Mouse (Mus musculus) forebrain, embryonic 15.5 days (tissue): ENCODE data around the gene Lca5. TPM values are rescaled to one million over a fixed set of nuclear protein-coding genes. Genes with fewer than 3 reads are reported as not detected.

Source experiments
- ATAC-seq: fragments of 200-750 bp; cut with Nextera tagmentation; replicated peaks from 2 replicates; pipeline ENCODE4 v1.8.0; 2017; ENCODE audit warnings: mild to moderate bottlenecking, moderate TSS enrichment, moderate library complexity
- H3K27ac ChIP-seq: fragments of 300-500 bp; sonication (generic); replicated peaks from 2 replicates; pipeline ENCODE4 v1.5.1; 2015; ENCODE audit warnings: mild to moderate bottlenecking, inconsistent platforms
- H3K27me3 ChIP-seq: fragments of 300-500 bp; sonication (generic); 2 replicates; pipeline ENCODE4 v1.6.1; 2015; ENCODE audit warnings: inconsistent platforms
- H3K36me3 ChIP-seq: fragments of 300-500 bp; sonication (generic); 2 replicates; pipeline ENCODE4 v1.6.1; 2015; ENCODE audit warnings: mild to moderate bottlenecking, inconsistent platforms
- H3K4me1 ChIP-seq: fragments of 300-500 bp; sonication (generic); 2 replicates; pipeline ENCODE4 v1.6.1; 2015; ENCODE audit warnings: inconsistent platforms
- H3K4me2 ChIP-seq: fragments of 300-500 bp; sonication (generic); replicated peaks from 2 replicates; pipeline ENCODE4 v1.6.1; 2015; ENCODE audit warnings: mild to moderate bottlenecking, inconsistent platforms
- H3K4me3 ChIP-seq: fragments of 300-500 bp; sonication (generic); 2 replicates; pipeline ENCODE4 v1.5.1; 2015; ENCODE audit warnings: mild to moderate bottlenecking, inconsistent platforms
- H3K9ac ChIP-seq: fragments of 300-500 bp; sonication (generic); replicated peaks from 2 replicates; pipeline ENCODE4 v1.6.1; 2015; ENCODE audit warnings: mild to moderate bottlenecking, inconsistent platforms
- H3K9me3 ChIP-seq: fragments of 300-500 bp; sonication (generic); 2 replicates; pipeline ENCODE4 v1.6.1; 2016; ENCODE audit warnings: inconsistent platforms
- WGBS: fragments of 180-500 bp; shearing (Covaris S2); methylation state at CpG from one replicate; pipeline ENCODE4 v1.1.7; 2015; ENCODE audit warnings: mixed read lengths; 5-methylcytosine and 5-hydroxymethylcytosine counted together
- polyA plus RNA-seq: library from polyadenylated mRNA; unstranded; fragments of >200 nt; fragmentation: Nextera tagmentation; extraction: Ambion mirVana; gene quantifications from 2 replicates; pipeline ENCODE4 v1.2.1, GENCODE M21; 2015

The Lca5 gene
- polyA plus RNA-seq, 1 experiment from 2014 or later = 22.7 TPM

GRCm38 (mm10) chr9:83385301-83385700 lies 55.6 kb downstream of the Lca5 start:
- Histone ChIP-seq H3K27ac (no peak overlapping the region), H3K27me3 (no peaks in the 10 kb centered on the region), H3K4me2 (no peak overlapping the region), H3K4me1 (peaks cover 13% of the 10 kb centered on the region), H3K9ac (no peak overlapping the region), H3K4me3 (no peak overlapping the region), H3K9me3 (no peaks in the 10 kb centered on the region), H3K36me3 (no peaks in the 10 kb centered on the region)
- ATAC-seq = no peak
- 73% methylated on average over 6 of the region's 6 CpGs for WGBS

- Histone ChIP-seq H3K4me1 (peaks cover 12% of the 10 kb centered on the region), H3K4me3 (no peak overlapping the region), H3K36me3 (no peaks in the 10 kb centered on the region), H3K27ac (no peak overlapping the region), H3K9me3 (no peaks in the 10 kb centered on the region), H3K9ac (no peak overlapping the region), H3K4me2 (no peak overlapping the region), H3K27me3 (no peaks in the 10 kb centered on the region)
- WGBS = 79% methylated on average over 3 of the region's 3 CpGs
- no peak for ATAC-seq
Observed at GRCm38 (mm10) chr9:83383235-83383634, 57.7 kb downstream of the Lca5 start.

GRCm38 (mm10) chr9:83382775-83383174 lies 58.2 kb downstream of the Lca5 start:
- H3K4me2 ChIP-seq = no peak overlapping the region
- no peaks in the 10 kb centered on the region for H3K36me3 ChIP-seq
- WGBS = 51% methylated on average over 3 of the region's 3 CpGs
- no peaks in the 10 kb centered on the region for H3K9me3 ChIP-seq
- no peak overlapping the region for H3K9ac ChIP-seq
- no peak for ATAC-seq
- peaks cover 8% of the 10 kb centered on the region for H3K4me1 ChIP-seq
- H3K27me3 ChIP-seq = no peaks in the 10 kb centered on the region
- H3K4me3 ChIP-seq = no peak overlapping the region
- no peak overlapping the region for H3K27ac ChIP-seq

GRCm38 (mm10) chr9:83381317-83381716 lies 59.6 kb downstream of the Lca5 start:
- Histone ChIP-seq H3K4me2 (no peak overlapping the region), H3K4me1 (no peaks in the 10 kb centered on the region), H3K9ac (no peak overlapping the region), H3K9me3 (no peaks in the 10 kb centered on the region), H3K36me3 (no peaks in the 10 kb centered on the region), H3K27me3 (no peaks in the 10 kb centered on the region), H3K4me3 (no peak overlapping the region), H3K27ac (no peak overlapping the region)
- no peak for ATAC-seq

- Histone ChIP-seq H3K4me3 (no peak overlapping the region), H3K4me2 (no peak overlapping the region), H3K27ac (no peak overlapping the region), H3K4me1 (no peaks in the 10 kb centered on the region), H3K9me3 (no peaks in the 10 kb centered on the region), H3K36me3 (no peaks in the 10 kb centered on the region), H3K9ac (no peak overlapping the region), H3K27me3 (no peaks in the 10 kb centered on the region)
- 49% methylated on average over 10 of the region's 10 CpGs for WGBS
- no peak for ATAC-seq
Observed at GRCm38 (mm10) chr9:83379661-83380060, 61.3 kb downstream of the Lca5 start.

- no peak overlapping the region for H3K4me2 ChIP-seq
Observed at GRCm38 (mm10) chr9:83377132-83377531, 63.8 kb downstream of the Lca5 start.

GRCm38 (mm10) chr9:83375522-83376176 lies 65.3 kb downstream of the Lca5 start:
- Histone ChIP-seq H3K9me3 (no peaks in the 10 kb centered on the region), H3K9ac (no peak overlapping the region), H3K27ac (no peak overlapping the region), H3K27me3 (no peaks in the 10 kb centered on the region), H3K4me1 (no peaks in the 10 kb centered on the region), H3K36me3 (no peaks in the 10 kb centered on the region), H3K4me2 (no peak overlapping the region), H3K4me3 (no peak overlapping the region)
- no peak for ATAC-seq
- 86% methylated on average over 4 of the region's 4 CpGs for WGBS

More at GRCm38 (mm10) chr9:83377132-83377531, 63.8 kb downstream of the Lca5 start:
- H3K4me3 ChIP-seq = no peak overlapping the region
- 83% methylated on average over 2 of the region's 2 CpGs for WGBS
- H3K27ac ChIP-seq = no peak overlapping the region
- H3K4me1 ChIP-seq = no peaks in the 10 kb centered on the region
- H3K36me3 ChIP-seq = no peaks in the 10 kb centered on the region
- no peaks in the 10 kb centered on the region for H3K27me3 ChIP-seq
- no peak overlapping the region for H3K9ac ChIP-seq
- ATAC-seq = no peak
- no peaks in the 10 kb centered on the region for H3K9me3 ChIP-seq

- Histone ChIP-seq H3K4me2 (no peak overlapping the region), H3K4me1 (no peaks in the 10 kb centered on the region), H3K36me3 (no peaks in the 10 kb centered on the region), H3K27me3 (no peaks in the 10 kb centered on the region), H3K9me3 (no peaks in the 10 kb centered on the region), H3K4me3 (no peak overlapping the region), H3K9ac (no peak overlapping the region), H3K27ac (no peak overlapping the region)
- WGBS = 47% methylated on average over 1 of the region's 1 CpGs
- ATAC-seq = no peak
Observed at GRCm38 (mm10) chr9:83370907-83371306, 70.0 kb downstream of the Lca5 start.

- no peaks in the 10 kb centered on the region for H3K4me1 ChIP-seq
- H3K4me2 ChIP-seq = no peak overlapping the region
- H3K9ac ChIP-seq = no peak overlapping the region
- no peak overlapping the region for H3K4me3 ChIP-seq
- WGBS = 90% methylated on average over 1 of the region's 1 CpGs
- ATAC-seq = no peak
- no peak overlapping the region for H3K27ac ChIP-seq
- no peaks in the 10 kb centered on the region for H3K27me3 ChIP-seq
- no peaks in the 10 kb centered on the region for H3K9me3 ChIP-seq
- H3K36me3 ChIP-seq = no peaks in the 10 kb centered on the region
Observed at GRCm38 (mm10) chr9:83368234-83368633, 72.7 kb downstream of the Lca5 start.

- Histone ChIP-seq H3K27me3 (no peaks in the 10 kb centered on the region), H3K4me3 (no peak overlapping the region), H3K9ac (no peak overlapping the region), H3K36me3 (no peaks in the 10 kb centered on the region), H3K9me3 (no peaks in the 10 kb centered on the region), H3K27ac (no peak overlapping the region), H3K4me1 (no peaks in the 10 kb centered on the region), H3K4me2 (no peak overlapping the region)
- 69% methylated on average over 4 of the region's 4 CpGs for WGBS
- ATAC-seq = no peak
Observed at GRCm38 (mm10) chr9:83355802-83356201, 85.1 kb downstream of the Lca5 start.

- Histone ChIP-seq H3K36me3 (no peaks in the 10 kb centered on the region), H3K27ac (no peak overlapping the region), H3K9me3 (no peaks in the 10 kb centered on the region), H3K4me1 (peaks cover 13% of the 10 kb centered on the region), H3K9ac (no peak overlapping the region), H3K4me3 (no peak overlapping the region), H3K27me3 (no peaks in the 10 kb centered on the region), H3K4me2 (no peak overlapping the region)
- ATAC-seq = no peak
- WGBS = 93% methylated on average over 7 of the region's 7 CpGs
Observed at GRCm38 (mm10) chr9:83353316-83353715, 87.6 kb downstream of the Lca5 start.

GRCm38 (mm10) chr9:83351171-83351570 lies 89.8 kb downstream of the Lca5 start:
- no peaks in the 10 kb centered on the region for H3K27me3 ChIP-seq
- H3K4me2 ChIP-seq = no peak overlapping the region
- no peak for ATAC-seq
- H3K9ac ChIP-seq = no peak overlapping the region
- H3K36me3 ChIP-seq = no peaks in the 10 kb centered on the region
- 63% methylated on average over 5 of the region's 5 CpGs for WGBS
- no peaks in the 10 kb centered on the region for H3K9me3 ChIP-seq
- peaks cover 13% of the 10 kb centered on the region for H3K4me1 ChIP-seq
- no peak overlapping the region for H3K27ac ChIP-seq
- no peak overlapping the region for H3K4me3 ChIP-seq

GRCm38 (mm10) chr9:83350613-83351012 lies 90.3 kb downstream of the Lca5 start:
- no peaks in the 10 kb centered on the region for H3K36me3 ChIP-seq
- no peak for ATAC-seq
- H3K27me3 ChIP-seq = no peaks in the 10 kb centered on the region
- 10% methylated on average over 5 of the region's 5 CpGs for WGBS
- no peak overlapping the region for H3K27ac ChIP-seq
- no peaks in the 10 kb centered on the region for H3K9me3 ChIP-seq
- no peak overlapping the region for H3K4me2 ChIP-seq
- H3K9ac ChIP-seq = no peak overlapping the region
- no peak overlapping the region for H3K4me3 ChIP-seq
- H3K4me1 ChIP-seq = peaks cover 13% of the 10 kb centered on the region
